In the genomic region with DNA sequence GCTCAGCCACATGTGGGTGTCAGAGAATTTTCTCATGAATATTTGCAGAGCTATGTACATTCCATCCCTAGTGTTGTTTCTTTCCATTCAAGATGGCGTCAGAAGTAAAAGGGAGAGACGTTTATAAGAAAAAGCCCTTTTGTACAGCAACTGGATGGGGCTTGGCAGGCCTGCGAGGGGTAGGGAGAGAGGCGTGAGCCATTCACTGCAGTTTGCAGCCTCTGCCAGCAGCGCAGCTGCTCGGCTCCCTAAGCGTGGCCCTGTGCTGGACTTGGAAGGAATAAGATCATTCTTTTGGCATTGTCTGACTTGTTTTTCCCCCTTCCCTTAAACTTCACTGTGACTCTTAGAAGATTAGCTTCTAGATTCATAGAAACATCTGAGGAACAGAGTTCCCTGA, we compare ENCODE assay signal across 8 mouse cellular contexts. TPM values are rescaled to one million over a fixed set of nuclear protein-coding genes. Genes with fewer than 3 reads are reported as not detected.
DNase-seq lines count a peak whose midpoint lies in the region; ATAC-seq and TF ChIP-seq lines count a peak whose summit lies in the region.
"Had no signal": no experiment of that assay in that cellular context is flagged by ENCODE, and none has a peak within 500 bp of the region (broad histone marks: within the 10 kb centered on the region; RNA-seq: fewer than 3 reads in every experiment).

No protein-coding gene starts in this region.

- 66% methylated on average over 7 of the region's 7 CpGs for WGBS in kidney, postnatal 0 days
- 73% methylated on average over 7 of the region's 7 CpGs for WGBS in kidney, adult 2 months
- 43% methylated on average over 7 of the region's 7 CpGs for WGBS in embryonic facial prominence, embryonic 15.5 days
- WGBS in thymus, adult 2 months, result 89% methylated on average over 7 of the region's 7 CpGs

- no peaks in the 10 kb centered on the region for H3K9me3 ChIP-seq in kidney, postnatal 0 days (replicated peaks; ENCODE audit: low read length)
- H3K9me3 ChIP-seq in embryonic facial prominence, embryonic 15.5 days (replicated peaks), result no peaks in the 10 kb centered on the region

- H3K9ac ChIP-seq in kidney, postnatal 0 days (ENCODE audit: low read depth, low read length), result no peak overlapping the region
- H3K9ac ChIP-seq in embryonic facial prominence, embryonic 15.5 days, result no peak overlapping the region

- H3K4me1 ChIP-seq in kidney, postnatal 0 days (replicated peaks; ENCODE audit: insufficient read depth, low read length), result no peaks in the 10 kb centered on the region
- no peaks in the 10 kb centered on the region for H3K4me1 ChIP-seq in kidney, adult 2 months (ENCODE audit: control insufficient read depth, insufficient read depth, low read length)
- no peaks in the 10 kb centered on the region for H3K4me1 ChIP-seq in embryonic facial prominence, embryonic 15.5 days
- no peaks in the 10 kb centered on the region for H3K4me1 ChIP-seq in thymus, adult 2 months (replicated peaks; ENCODE audit: control insufficient read depth, insufficient read depth, low read length)

- H3K4me3 ChIP-seq in kidney, postnatal 0 days (replicated peaks; ENCODE audit: low read depth, low read length), result no peak overlapping the region
- no peak overlapping the region for H3K4me3 ChIP-seq in kidney, adult 2 months (ENCODE audit: insufficient read depth, low read depth, low read length)
- H3K4me3 ChIP-seq in embryonic facial prominence, embryonic 15.5 days (replicated peaks), result no peak overlapping the region
- H3K4me3 ChIP-seq in thymus, adult 2 months (ENCODE audit: control insufficient read depth, insufficient read depth, low read length), result no peak overlapping the region

- DNase-seq in kidney, postnatal 0 days (ENCODE audit: low spot score), result peak; percentile 51
- DNase-seq in kidney, adult 2 months, result no peak
- DNase-seq in heart, adult 8-10 months (ENCODE audit: low spot score), result peak; percentile 65
- peak; percentile 51 for DNase-seq in lung, postnatal 25 days (ENCODE audit: low spot score)
- DNase-seq in spleen, adult 18-20 months, result no peak
- no peak for DNase-seq in thymus, adult 2 months

- ATAC-seq in kidney, postnatal 0 days (replicated peaks; ENCODE audit: low FRiP score, low read depth), result no peak
- peak; percentile 70; the same call in 1 of the 2 replicates for ATAC-seq in embryonic facial prominence, embryonic 15.5 days (ENCODE audit: insufficient number of reproducible peaks, low FRiP score, low TSS enrichment, low read depth)

- no peak overlapping the region for H3K4me2 ChIP-seq in kidney, postnatal 0 days (ENCODE audit: low read length)
- H3K4me2 ChIP-seq in embryonic facial prominence, embryonic 15.5 days (replicated peaks), result no peak overlapping the region

- H3K27ac ChIP-seq in kidney, postnatal 0 days, result 0 out of 2 replicates have a peak overlapping the region, but pooled peaks have one; percentile 1
- H3K27ac ChIP-seq in kidney, adult 2 months (ENCODE audit: insufficient read depth, low read depth, low read length), result no peak overlapping the region
- peak overlapping the region; percentile 76 for H3K27ac ChIP-seq in embryonic facial prominence, embryonic 15.5 days (replicated peaks)
- no peak overlapping the region for H3K27ac ChIP-seq in thymus, adult 2 months (ENCODE audit: control insufficient read depth, insufficient read depth, low read length)
- H3K27ac ChIP-seq: macrophage had no signal

- no peak for TF ChIP-seq POLR2A in kidney, adult 2 months (IDR thresholded peaks at IDR 0.05; ENCODE audit: low read depth, low read length)
- TF ChIP-seq POLR2A in thymus, adult 2 months (IDR thresholded peaks at IDR 0.05; ENCODE audit: control insufficient read depth, extremely low read depth, insufficient read depth, low read length, poor library complexity), result no peak

- no peak for TF ChIP-seq CTCF in kidney, postnatal 0 days (IDR thresholded peaks at IDR 0.05; ENCODE audit: low read depth)
- TF ChIP-seq CTCF in kidney, adult 2 months (conservative IDR thresholded peaks at IDR 0.05; ENCODE audit: insufficient read depth, insufficient read length, low read depth, low read length), result no peak
- TF ChIP-seq CTCF in thymus, adult 2 months (IDR thresholded peaks at IDR 0.05; ENCODE audit: borderline replicate concordance, control insufficient read depth, extremely low read depth, insufficient read depth, low read length, poor library complexity), result no peak

- H3K36me3 ChIP-seq in kidney, postnatal 0 days (ENCODE audit: insufficient read depth, low read length), result no peaks in the 10 kb centered on the region
- H3K36me3 ChIP-seq in kidney, adult 2 months (ENCODE audit: control insufficient read depth, insufficient read depth, low read length), result no peaks in the 10 kb centered on the region
- H3K36me3 ChIP-seq in embryonic facial prominence, embryonic 15.5 days, result no peaks in the 10 kb centered on the region
- H3K36me3 ChIP-seq in thymus, adult 2 months (ENCODE audit: control insufficient read depth, insufficient read depth, low read length), result no peaks in the 10 kb centered on the region

- H3K27me3 ChIP-seq in kidney, postnatal 0 days (ENCODE audit: insufficient read depth, low read length), result no peaks in the 10 kb centered on the region
- H3K27me3 ChIP-seq in kidney, adult 2 months (replicated peaks; ENCODE audit: control insufficient read depth, insufficient read depth, low read length), result no peaks in the 10 kb centered on the region
- H3K27me3 ChIP-seq in embryonic facial prominence, embryonic 15.5 days, result no peaks in the 10 kb centered on the region
- H3K27me3 ChIP-seq in thymus, adult 2 months (ENCODE audit: control insufficient read depth, insufficient read depth, low read length), result no peaks in the 10 kb centered on the region

RNA-seq across cellular contexts. Expression of gene Stard9, which starts 14.9 kb away (rescaled TPM):
- polyA plus RNA-seq in kidney, postnatal 0 days (2015; fragmentation: Nextera tagmentation; extraction: Ambion mirVana), result 4.3 and 4.5 TPM in 2 replicates
- 4.4 and 5.3 TPM in 2 replicates for polyA plus RNA-seq in kidney, adult 2 months (2012; rRNA removed)
- polyA plus RNA-seq in embryonic facial prominence, embryonic 15.5 days (2015; fragmentation: Nextera tagmentation; extraction: Ambion mirVana), result 6.7 and 7.3 TPM in 2 replicates
- total RNA-seq in heart, adult 8-10 months (2022), result 1 to 10 TPM; 6.1 to 8.5 (median 6.5) TPM
- polyA plus RNA-seq in thymus, adult 2 months (2012; rRNA removed), result 2.8 and 3.0 TPM in 2 replicates

RNA-seq across cellular contexts. Expression of gene Lrrc57, which starts 34.5 kb away (rescaled TPM):
- 19.2 and 20.8 TPM in 2 replicates for polyA plus RNA-seq in kidney, postnatal 0 days (2015; fragmentation: Nextera tagmentation; extraction: Ambion mirVana)
- 10.3 and 10.6 TPM in 2 replicates for polyA plus RNA-seq in kidney, adult 2 months (2012; rRNA removed)
- 24.7 and 26.3 TPM in 2 replicates for polyA plus RNA-seq in embryonic facial prominence, embryonic 15.5 days (2015; fragmentation: Nextera tagmentation; extraction: Ambion mirVana)
- total RNA-seq in heart, adult 8-10 months (2022), result 10 to 100 TPM; 14.3 to 21.5 (median 17.8) TPM
- polyA plus RNA-seq in thymus, adult 2 months (2012; rRNA removed), result 12.2 and 12.8 TPM in 2 replicates

RNA-seq across cellular contexts. Expression of gene Haus2, which starts 34.7 kb away (rescaled TPM):
- polyA plus RNA-seq in kidney, postnatal 0 days (2015; fragmentation: Nextera tagmentation; extraction: Ambion mirVana), result 14.1 and 18.4 TPM in 2 replicates
- polyA plus RNA-seq in kidney, adult 2 months (2012; rRNA removed), result 2.4 and 3.2 TPM in 2 replicates
- polyA plus RNA-seq in embryonic facial prominence, embryonic 15.5 days (2015; fragmentation: Nextera tagmentation; extraction: Ambion mirVana), result 20.6 and 22.4 TPM in 2 replicates
- total RNA-seq in heart, adult 8-10 months (2022), result 10 to 100 TPM in 3 of 4 experiments, 1 to 10 TPM in 1; 10.0 to 12.1 (median 11.4) TPM
- polyA plus RNA-seq in thymus, adult 2 months (2012; rRNA removed), result 4.1 and 4.7 TPM in 2 replicates

Comparison
In these comparisons a context has a peak if more than half of its experiments do, and no peak if none do; other contexts are left out.
1. DNase-seq: peak in kidney, postnatal 0 days (single experiment), heart, adult 8-10 months (single experiment) and lung, postnatal 25 days (single experiment); none in kidney, adult 2 months (single experiment), spleen, adult 18-20 months (0 of 2) and thymus, adult 2 months (single experiment).
2. H3K27ac ChIP-seq: peak in kidney, postnatal 0 days (single experiment) and embryonic facial prominence, embryonic 15.5 days (single experiment); none in kidney, adult 2 months (single experiment) and thymus, adult 2 months (single experiment).